Mouse (Mus musculus) liver, embryonic 13.5 days (tissue): ENCODE data around the gene Plch2. TPM values are rescaled to one million over a fixed set of nuclear protein-coding genes. Genes with fewer than 3 reads are reported as not detected.

Source experiments
- ATAC-seq: fragments of 200-750 bp; cut with Nextera tagmentation; 2 replicates; pipeline ENCODE4 v1.8.0; 2017; ENCODE audit warnings: low read depth, mild to moderate bottlenecking, moderate number of reproducible peaks, moderate library complexity
- DNase-seq: peaks from one replicate; pipeline ENCODE4 v3.0.0; 2022
- H3K27ac ChIP-seq: fragments of 300-500 bp; sonication (generic); 2 replicates; pipeline ENCODE4 v1.5.1; 2015; ENCODE audit warnings: moderate library complexity, mild to moderate bottlenecking, inconsistent platforms
- H3K27me3 ChIP-seq: fragments of 300-500 bp; sonication (generic); 2 replicates; pipeline ENCODE4 v1.6.1; 2015; ENCODE audit warnings: mild to moderate bottlenecking, inconsistent platforms
- H3K36me3 ChIP-seq: fragments of 300-500 bp; sonication (generic); 2 replicates; pipeline ENCODE4 v1.6.1; 2015; ENCODE audit warnings: mild to moderate bottlenecking, inconsistent platforms
- H3K4me1 ChIP-seq: fragments of 300-500 bp; sonication (generic); replicated peaks from 2 replicates; pipeline ENCODE4 v1.6.1; 2015; ENCODE audit warnings: inconsistent platforms
- H3K4me2 ChIP-seq: fragments of 300-500 bp; sonication (generic); 2 replicates; pipeline ENCODE4 v1.6.1; 2015; ENCODE audit warnings: inconsistent platforms, mild to moderate bottlenecking, moderate library complexity
- H3K4me3 ChIP-seq: fragments of 300-500 bp; sonication (generic); replicated peaks from 2 replicates; pipeline ENCODE4 v1.5.1; 2015; ENCODE audit warnings: mild to moderate bottlenecking, inconsistent platforms
- H3K9ac ChIP-seq: fragments of 300-500 bp; sonication (generic); 2 replicates; pipeline ENCODE4 v1.6.1; 2015; ENCODE audit warnings: mild to moderate bottlenecking, inconsistent platforms
- H3K9me3 ChIP-seq: fragments of 300-500 bp; sonication (generic); replicated peaks from 2 replicates; pipeline ENCODE4 v1.6.1; 2016; ENCODE audit warnings: inconsistent platforms
- WGBS: fragments of 180-500 bp; shearing (Covaris S2); methylation state at CpG from one replicate; pipeline ENCODE4 v1.1.7; 2015; ENCODE audit not compliant: insufficient replicate concordance; 5-methylcytosine and 5-hydroxymethylcytosine counted together
- polyA plus RNA-seq: library from polyadenylated mRNA; unstranded; fragments of >200 nt; fragmentation: Nextera tagmentation; extraction: Ambion mirVana; gene quantifications from 2 replicates; pipeline ENCODE4 v1.2.1, GENCODE M21; 2015

Plch2 gene
- polyA plus RNA-seq, 1 experiment from 2014 or later: 0.08 TPM

GRCm38 (mm10) chr4:155042606-155043288, 13.8 kb downstream of the Plch2 start:
- Histone ChIP-seq H3K4me3 (peak overlapping the region; percentile 12), H3K36me3 (no peaks in the 10 kb centered on the region), H3K27me3 (peaks cover 71% of the 10 kb centered on the region), H3K9ac (no peak overlapping the region), H3K4me1 (no peaks in the 10 kb centered on the region), H3K9me3 (no peaks in the 10 kb centered on the region), H3K27ac (no peak overlapping the region), H3K4me2 (peak overlapping the region; percentile 33)
- WGBS: 4% methylated on average over 57 of the region's 65 CpGs
- ATAC-seq (no peak), DNase-seq (no peak)

DNA sequence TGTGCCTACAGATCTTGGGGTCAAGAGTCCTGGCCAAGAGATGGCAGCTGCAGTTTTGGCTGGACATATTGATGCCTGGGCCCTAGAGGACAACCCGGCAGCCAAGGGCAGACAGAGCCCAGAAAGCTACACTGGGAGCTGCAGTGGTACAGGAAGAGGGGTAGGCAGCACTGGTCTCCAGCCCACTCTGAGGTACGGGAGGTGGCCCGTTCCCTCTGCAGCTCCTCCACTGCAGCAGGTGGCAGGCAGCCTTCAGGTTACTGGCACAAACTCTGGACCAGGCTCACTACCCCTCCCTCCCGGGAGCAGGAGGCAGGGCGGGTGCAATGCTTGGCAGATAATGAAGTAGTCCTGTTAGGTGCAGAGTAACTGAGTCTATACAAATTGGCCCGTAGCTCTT, 15.9 kb downstream of the Plch2 start:
- Histone ChIP-seq H3K9me3 (no peaks in the 10 kb centered on the region), H3K4me1 (no peaks in the 10 kb centered on the region), H3K9ac (no peak overlapping the region), H3K4me3 (no peak overlapping the region), H3K27me3 (peaks cover 72% of the 10 kb centered on the region), H3K36me3 (no peaks in the 10 kb centered on the region), H3K4me2 (no peak overlapping the region), H3K27ac (no peak overlapping the region)
- ATAC-seq (no peak), DNase-seq (no peak)
- WGBS: 50% methylated on average over 6 of the region's 6 CpGs

- H3K9me3 ChIP-seq: no peaks in the 10 kb centered on the region
- no peak overlapping the region for H3K4me2 ChIP-seq
- no peak overlapping the region for H3K27ac ChIP-seq
- ATAC-seq: no peak
- H3K9ac ChIP-seq: no peak overlapping the region
- no peaks in the 10 kb centered on the region for H3K36me3 ChIP-seq
- no peak overlapping the region for H3K4me3 ChIP-seq
- DNase-seq: no peak
- WGBS: 43% methylated on average over 9 of the region's 9 CpGs
- H3K27me3 ChIP-seq: peaks cover 68% of the 10 kb centered on the region
- H3K4me1 ChIP-seq: no peaks in the 10 kb centered on the region
These were observed 16.4 kb downstream of the Plch2 start for GRCm38 (mm10) chr4:155040197-155040596.

GRCm38 (mm10) chr4:155034787-155035186, 21.8 kb downstream of the Plch2 start:
- no peak overlapping the region for H3K9ac ChIP-seq
- peaks cover 59% of the 10 kb centered on the region for H3K27me3 ChIP-seq
- ATAC-seq (no peak), DNase-seq (no peak)
- H3K27ac ChIP-seq: no peak overlapping the region
- H3K36me3 ChIP-seq: no peaks in the 10 kb centered on the region
- no peaks in the 10 kb centered on the region for H3K9me3 ChIP-seq
- WGBS: 55% methylated on average over 13 of the region's 13 CpGs
- no peak overlapping the region for H3K4me3 ChIP-seq
- H3K4me1 ChIP-seq: no peaks in the 10 kb centered on the region
- no peak overlapping the region for H3K4me2 ChIP-seq

DNA sequence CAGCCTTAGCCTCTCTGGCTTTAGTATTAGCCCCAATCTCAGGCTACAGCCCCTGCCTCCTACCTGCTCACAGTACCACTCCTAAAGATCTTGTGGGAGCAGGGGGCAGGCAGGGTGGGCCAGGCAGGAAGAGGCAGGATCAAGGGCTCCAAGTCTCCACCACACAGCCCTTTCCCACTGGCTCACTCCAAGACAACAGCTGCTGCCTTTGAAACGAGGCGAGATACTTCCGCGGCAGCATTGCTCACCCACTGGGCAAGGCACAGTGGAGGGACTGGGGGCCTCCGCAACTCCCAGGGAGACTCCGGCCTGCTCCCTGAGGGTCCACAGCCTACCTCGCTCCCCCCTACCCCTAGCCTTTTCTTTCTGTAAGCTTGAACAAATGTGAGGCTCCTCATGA, 22.4 kb downstream of the Plch2 start:
- WGBS: 33% methylated on average over 7 of the region's 7 CpGs
- Histone ChIP-seq H3K36me3 (no peaks in the 10 kb centered on the region), H3K4me2 (no peak overlapping the region), H3K4me1 (no peaks in the 10 kb centered on the region), H3K9me3 (no peaks in the 10 kb centered on the region), H3K27ac (no peak overlapping the region), H3K27me3 (peaks cover 53% of the 10 kb centered on the region), H3K9ac (no peak overlapping the region), H3K4me3 (no peak overlapping the region)
- ATAC-seq (no peak), DNase-seq (no peak)

GRCm38 (mm10) chr4:155033115-155033514, 23.5 kb downstream of the Plch2 start:
- WGBS: 26% methylated on average over 6 of the region's 6 CpGs
- Histone ChIP-seq H3K36me3 (no peaks in the 10 kb centered on the region), H3K4me2 (no peak overlapping the region), H3K27ac (no peak overlapping the region), H3K9ac (no peak overlapping the region), H3K4me3 (no peak overlapping the region), H3K4me1 (no peaks in the 10 kb centered on the region), H3K9me3 (no peaks in the 10 kb centered on the region), H3K27me3 (peaks cover 52% of the 10 kb centered on the region)
- ATAC-seq (no peak), DNase-seq (no peak)

GRCm38 (mm10) chr4:155024170-155025010, 32.2 kb downstream of the Plch2 start:
- Histone ChIP-seq H3K9me3 (no peaks in the 10 kb centered on the region), H3K9ac (no peak overlapping the region), H3K27me3 (peaks cover 3% of the 10 kb centered on the region; the same call in 1 of the 2 replicates), H3K36me3 (no peaks in the 10 kb centered on the region), H3K4me1 (0 out of 2 replicates have a peak, but pooled peaks cover under 1% of the 10 kb centered on the region), H3K4me2 (no peak overlapping the region), H3K4me3 (no peak overlapping the region), H3K27ac (no peak overlapping the region)
- no peak for DNase-seq
- no peak for ATAC-seq
- WGBS: 70% methylated on average over 11 of the region's 11 CpGs

DNA sequence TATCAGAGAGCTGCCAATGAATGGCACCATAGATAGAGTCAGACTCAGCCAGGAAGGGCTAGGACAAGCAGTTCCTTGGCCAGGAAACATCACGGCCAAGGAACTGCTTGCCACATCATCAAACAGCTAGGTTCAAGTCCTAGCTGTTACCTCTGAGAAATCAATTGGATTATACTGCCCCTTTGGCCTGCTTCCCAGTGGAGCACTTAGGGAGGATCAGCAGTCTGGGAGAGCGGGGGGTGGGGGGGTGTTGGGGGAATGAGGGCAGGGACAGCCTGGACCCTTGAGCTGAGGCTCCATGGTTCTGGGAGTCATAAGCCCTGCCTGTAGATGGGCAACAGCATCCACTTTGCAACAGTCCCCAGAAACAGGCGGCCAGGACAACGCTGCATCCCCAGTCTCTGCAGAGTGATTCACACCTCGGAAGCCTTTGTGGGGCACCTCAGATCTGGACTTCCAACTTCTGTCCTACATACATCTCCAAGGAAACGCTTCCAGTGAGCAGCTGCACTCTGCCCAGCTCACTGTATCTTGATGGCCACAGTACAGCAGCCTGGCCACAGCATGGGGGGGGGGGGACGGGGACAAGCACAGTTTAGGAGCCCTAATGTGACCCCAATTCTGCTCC, 34.2 kb downstream of the Plch2 start:
- no peaks in the 10 kb centered on the region for H3K36me3 ChIP-seq
- WGBS: 58% methylated on average over 7 of the region's 7 CpGs
- H3K4me3 ChIP-seq: no peak overlapping the region
- H3K27ac ChIP-seq: no peak overlapping the region
- H3K9ac ChIP-seq: no peak overlapping the region
- ATAC-seq (no peak), DNase-seq (no peak)
- H3K9me3 ChIP-seq: no peaks in the 10 kb centered on the region
- H3K4me1 ChIP-seq: peaks cover 7% of the 10 kb centered on the region; the same call in 1 of the 2 replicates
- H3K4me2 ChIP-seq: no peak overlapping the region
- peaks cover 18% of the 10 kb centered on the region for H3K27me3 ChIP-seq

DNA sequence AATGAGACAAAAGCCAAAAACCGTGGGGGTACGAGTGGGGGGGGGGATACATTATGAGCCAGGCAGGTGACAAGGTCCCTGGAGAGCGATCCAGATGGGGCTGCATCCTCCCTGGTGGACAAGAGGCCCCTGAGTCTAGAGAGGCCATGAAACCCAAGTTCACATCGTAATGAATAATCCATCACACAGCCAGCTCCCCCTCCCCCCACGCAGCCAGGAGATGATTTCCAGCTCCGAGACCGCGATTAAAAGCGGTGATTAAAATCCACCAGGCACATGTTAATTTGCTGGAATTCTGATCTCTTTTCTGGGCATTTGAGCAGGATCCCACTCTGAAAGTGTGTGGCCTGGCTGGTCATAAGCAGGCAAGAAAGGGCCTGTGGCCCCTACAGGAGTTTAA, 35.8 kb downstream of the Plch2 start:
- Histone ChIP-seq H3K9ac (no peak overlapping the region), H3K4me1 (peaks cover 7% of the 10 kb centered on the region; the same call in 1 of the 2 replicates), H3K27ac (no peak overlapping the region), H3K9me3 (no peaks in the 10 kb centered on the region), H3K27me3 (peaks cover 19% of the 10 kb centered on the region), H3K4me3 (no peak overlapping the region), H3K4me2 (no peak overlapping the region), H3K36me3 (no peaks in the 10 kb centered on the region)
- WGBS: 62% methylated on average over 9 of the region's 9 CpGs
- DNase-seq (no peak), ATAC-seq (no peak)

GRCm38 (mm10) chr4:155020141-155020540, 36.4 kb downstream of the Plch2 start:
- ATAC-seq (no peak), DNase-seq (no peak)
- Histone ChIP-seq H3K9me3 (no peaks in the 10 kb centered on the region), H3K27ac (no peak overlapping the region), H3K4me3 (no peak overlapping the region), H3K4me1 (peaks cover 7% of the 10 kb centered on the region; the same call in 1 of the 2 replicates), H3K36me3 (no peaks in the 10 kb centered on the region), H3K27me3 (peaks cover 19% of the 10 kb centered on the region), H3K9ac (no peak overlapping the region), H3K4me2 (no peak overlapping the region)
- 44% methylated on average over 1 of the region's 1 CpGs for WGBS

GRCm38 (mm10) chr4:155019336-155019847, 37.2 kb downstream of the Plch2 start:
- H3K4me1 ChIP-seq: peaks cover 7% of the 10 kb centered on the region; the same call in 1 of the 2 replicates
- 0% methylated on average over 10 of the region's 10 CpGs for WGBS
- no peak overlapping the region for H3K4me3 ChIP-seq
- no peak for ATAC-seq
- H3K36me3 ChIP-seq: no peaks in the 10 kb centered on the region
- no peak overlapping the region for H3K27ac ChIP-seq
- H3K9ac ChIP-seq: no peak overlapping the region
- no peak overlapping the region for H3K4me2 ChIP-seq
- no peak for DNase-seq
- H3K9me3 ChIP-seq: no peaks in the 10 kb centered on the region
- H3K27me3 ChIP-seq: peaks cover 23% of the 10 kb centered on the region
